Mouse (Mus musculus): ENCODE data around the gene Letmd1.
"Not testable (repeated sequence)": the region's sequence is repeated elsewhere in the genome, so short reads cannot be mapped to it uniquely, and the experiment has no call there.

Gene Letmd1

DNA sequence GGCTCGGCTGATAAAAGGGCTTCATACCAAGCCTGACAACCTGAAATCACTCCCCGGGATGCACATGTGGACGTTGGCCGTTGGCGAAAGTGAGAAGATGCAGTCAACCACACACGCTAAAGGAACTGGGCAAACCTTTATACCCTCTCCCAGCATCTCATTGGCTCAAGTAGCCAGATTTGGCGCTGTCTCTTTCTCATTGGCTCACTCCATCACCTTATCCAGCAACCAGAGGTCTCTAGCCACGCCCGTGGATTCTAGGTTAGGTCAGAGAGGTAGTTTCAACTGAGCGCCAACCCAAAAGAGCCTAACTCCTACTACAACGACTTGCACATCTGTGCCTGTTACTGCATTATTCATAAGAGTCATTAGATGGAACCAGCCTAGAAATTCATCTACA, 16.3 kb upstream of the Letmd1 start:
- no peak for DNase-seq

DNA sequence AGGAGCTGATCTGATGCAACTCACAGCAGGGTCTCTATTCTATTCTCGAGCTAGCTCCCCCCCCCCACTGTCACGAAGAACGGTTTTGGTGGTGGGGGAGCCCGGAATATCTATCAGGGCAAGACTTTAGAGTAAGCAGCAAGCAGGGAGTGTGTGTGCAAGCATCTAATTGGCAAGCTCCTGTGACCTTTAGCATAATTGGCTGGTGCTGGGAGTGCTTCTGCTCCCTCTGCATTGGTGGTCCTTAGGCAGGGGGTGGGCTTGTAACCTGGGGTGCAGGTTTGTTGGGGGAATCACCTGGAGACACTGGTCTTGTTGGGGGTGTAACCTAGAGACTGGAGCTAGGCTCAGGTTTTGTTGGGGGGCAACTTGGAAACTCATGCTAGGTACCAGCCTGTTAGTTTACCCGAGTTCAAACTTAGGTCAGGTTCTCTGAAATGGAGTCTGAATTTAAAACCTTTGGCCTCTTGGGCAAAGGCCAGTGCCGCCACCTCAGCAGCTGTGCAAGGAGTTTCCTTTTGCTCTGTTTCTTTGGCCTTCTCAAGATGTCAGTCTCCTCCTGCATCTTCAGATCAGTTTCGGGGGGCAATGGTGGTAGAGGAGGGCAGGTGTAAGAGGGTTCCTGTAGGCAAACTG, 12.3 kb upstream of the Letmd1 start:
- peak; percentile 71 for DNase-seq

DNA sequence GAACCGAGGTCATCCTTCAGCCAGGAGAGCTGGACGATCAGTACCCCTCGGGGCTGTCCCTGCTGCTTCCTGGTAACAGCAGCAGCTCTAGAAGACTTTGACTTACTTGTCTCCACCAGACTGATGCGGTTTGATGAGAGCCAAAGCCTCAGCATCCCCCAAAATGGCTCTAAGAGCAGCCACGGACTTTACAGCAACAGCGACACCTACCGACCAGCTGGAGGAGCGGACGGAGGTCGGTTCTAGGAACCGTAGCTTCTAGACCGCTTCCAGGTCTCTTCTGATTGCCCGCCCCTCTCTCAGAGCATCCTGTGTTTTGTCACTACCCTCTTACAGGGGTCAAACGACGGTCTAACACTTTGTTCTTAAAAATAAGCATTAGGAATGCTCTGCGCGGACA, 11.5 kb upstream of the Letmd1 start:
- DNase-seq: peak; percentile 87

DNA sequence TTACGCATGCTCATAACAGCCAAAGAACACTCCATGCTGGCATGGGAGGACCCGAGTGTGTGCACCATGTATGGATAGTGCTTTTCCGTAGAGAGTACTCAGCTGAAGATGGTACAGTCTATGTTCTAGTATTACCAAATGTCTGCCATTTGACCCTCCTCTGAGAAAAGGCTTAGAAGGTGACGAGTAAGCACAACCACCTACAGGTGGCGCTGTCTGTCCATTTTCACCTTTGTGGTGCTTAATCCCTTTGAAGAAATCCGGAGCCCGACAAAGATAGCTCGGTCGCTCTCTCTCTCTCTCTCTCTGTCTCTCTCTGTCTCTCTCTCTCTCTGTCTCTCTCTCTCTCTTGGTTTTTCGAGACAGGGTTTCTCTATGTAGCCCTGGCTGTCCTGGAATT, 10.8 kb upstream of the Letmd1 start:
- peak; percentile 83 for DNase-seq

DNA sequence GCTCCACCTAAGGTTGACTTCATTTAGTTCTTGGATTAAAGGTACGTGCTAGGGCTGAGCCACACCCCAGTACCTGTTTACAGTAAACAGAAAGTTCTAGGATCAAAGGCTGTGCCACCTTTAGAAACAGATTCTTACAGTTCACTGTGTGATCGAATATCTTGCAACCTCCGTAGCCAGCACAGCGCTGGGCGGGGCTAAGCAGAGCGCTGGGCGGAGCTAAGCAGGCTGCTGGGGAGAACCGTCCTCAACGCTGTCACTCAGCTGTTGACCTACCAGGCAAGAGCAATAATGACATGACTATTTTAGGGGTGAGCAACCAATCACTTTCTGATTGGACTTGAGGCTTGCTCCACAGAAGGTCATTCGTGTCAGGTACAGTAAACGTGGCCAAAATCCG, 7.9 kb upstream of the Letmd1 start:
- DNase-seq: peak; percentile 50

DNA sequence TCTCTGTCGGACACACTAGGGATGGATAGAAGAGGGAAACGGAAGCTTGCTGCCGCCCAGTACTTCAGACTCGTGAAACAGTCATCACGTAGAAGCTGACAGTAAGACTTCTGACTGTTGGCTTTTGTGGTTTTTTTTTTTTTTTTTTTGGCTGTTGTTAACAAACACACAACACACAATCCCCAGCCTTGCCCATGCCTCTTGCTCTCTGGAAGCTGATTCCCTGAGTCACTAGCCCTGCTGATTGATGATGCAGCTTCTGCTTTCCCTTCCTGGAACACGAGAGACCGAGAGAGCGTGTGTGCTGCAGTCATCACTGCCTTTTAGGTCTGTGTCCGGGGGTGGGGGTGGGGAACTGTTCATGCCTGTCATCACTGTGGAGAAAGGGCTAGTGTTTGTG, 7.2 kb upstream of the Letmd1 start:
- no peak for DNase-seq

DNA sequence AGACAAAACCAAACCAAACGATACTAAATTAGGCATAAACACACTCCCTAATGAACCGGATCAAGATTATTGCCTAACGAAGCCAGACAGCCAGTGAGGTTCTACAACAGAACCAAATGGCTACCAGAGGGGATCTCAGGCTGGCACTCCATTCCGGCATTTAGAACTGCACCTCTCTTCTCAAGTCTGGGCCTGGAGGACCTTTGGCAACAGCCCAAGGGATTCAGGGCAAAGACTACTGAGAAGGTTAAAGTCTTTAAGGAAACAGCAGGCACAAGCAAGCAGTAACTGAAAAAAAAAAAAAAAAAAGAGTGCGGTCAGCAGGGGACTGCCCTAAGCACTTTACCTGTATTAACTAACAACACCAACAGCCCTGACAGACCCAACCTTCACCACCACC, 6.7 kb upstream of the Letmd1 start:
- DNase-seq: peak; percentile 76

DNA sequence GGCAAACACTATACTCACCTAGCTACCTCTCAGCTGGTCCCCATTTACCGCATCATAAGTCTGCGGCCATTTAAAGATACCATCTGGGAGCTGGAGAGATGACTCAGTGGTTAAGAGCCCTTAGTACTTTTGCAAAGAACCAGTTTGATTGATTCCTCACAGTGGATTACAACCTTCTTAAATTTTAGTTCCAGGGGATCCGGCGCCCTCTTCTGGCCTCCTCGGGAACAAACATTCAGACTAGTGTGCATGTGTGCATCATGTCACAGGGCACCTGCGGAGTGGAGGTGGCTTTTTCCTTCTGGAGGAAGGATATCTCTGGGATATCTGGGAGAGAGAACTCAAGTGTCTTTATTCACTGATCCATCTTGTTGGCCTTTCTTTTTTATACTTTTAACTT, 5.1 kb upstream of the Letmd1 start:
- DNase-seq: peak; percentile 85

DNA sequence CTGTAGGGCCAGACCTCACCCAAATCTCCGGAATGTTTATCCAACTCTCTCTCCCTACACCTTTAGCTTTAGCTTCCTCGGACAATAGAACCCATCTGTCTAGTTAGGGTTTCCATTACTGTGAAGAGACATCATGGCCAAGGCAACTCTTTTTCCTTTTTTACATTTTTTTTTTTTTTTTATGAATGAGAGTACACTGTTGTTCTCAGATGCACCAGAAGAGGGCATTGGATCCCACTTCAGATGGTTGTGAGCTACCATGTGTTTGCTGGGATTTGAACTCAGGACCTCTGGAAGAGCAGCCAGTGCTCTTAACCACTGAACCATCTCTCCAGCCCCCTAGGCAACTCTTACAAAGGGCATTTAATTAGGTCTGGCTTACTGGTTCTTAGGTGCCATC, 3.4 kb upstream of the Letmd1 start:
- DNase-seq: no peak

DNA sequence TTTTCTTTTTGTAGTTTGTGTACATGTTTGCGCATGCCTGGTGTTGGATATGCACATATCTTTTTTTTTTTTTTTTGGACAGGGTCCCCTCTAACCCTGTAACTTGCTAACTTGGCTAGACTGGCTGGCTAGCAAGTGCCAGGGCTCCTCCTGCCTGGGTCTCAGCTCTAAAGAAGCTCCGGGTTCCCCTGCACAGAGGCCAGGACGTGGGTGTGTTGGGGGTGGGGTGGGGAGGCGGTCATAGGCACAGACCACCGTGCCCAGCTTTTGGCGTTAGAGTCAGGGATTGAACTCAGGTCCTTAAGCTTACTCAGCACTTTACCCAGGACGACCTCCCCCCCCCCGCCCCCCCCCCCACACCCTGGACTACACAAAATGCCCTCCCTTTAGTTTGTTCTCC, 1.1 kb upstream of the Letmd1 start:
- DNase-seq: no peak

DNA sequence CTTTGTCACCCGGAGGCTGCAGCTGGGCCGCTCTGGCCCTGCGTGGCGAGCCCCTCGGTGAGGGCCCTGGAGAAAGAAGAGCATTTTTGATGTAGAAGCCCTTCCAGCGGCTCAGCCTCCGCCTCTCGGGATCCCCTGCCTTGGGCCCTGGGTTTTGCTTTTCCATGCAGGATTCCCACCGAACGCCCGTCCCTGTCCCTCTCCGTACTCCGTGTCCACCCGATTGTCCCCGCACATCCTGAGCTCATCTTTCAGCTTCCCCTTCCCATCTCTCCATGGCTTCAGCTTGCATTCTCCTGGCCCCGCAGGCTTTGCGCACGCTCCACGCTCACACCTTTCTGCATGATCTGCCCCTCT, 344 bp downstream of the Letmd1 start:
- DNase-seq: no peak

DNA sequence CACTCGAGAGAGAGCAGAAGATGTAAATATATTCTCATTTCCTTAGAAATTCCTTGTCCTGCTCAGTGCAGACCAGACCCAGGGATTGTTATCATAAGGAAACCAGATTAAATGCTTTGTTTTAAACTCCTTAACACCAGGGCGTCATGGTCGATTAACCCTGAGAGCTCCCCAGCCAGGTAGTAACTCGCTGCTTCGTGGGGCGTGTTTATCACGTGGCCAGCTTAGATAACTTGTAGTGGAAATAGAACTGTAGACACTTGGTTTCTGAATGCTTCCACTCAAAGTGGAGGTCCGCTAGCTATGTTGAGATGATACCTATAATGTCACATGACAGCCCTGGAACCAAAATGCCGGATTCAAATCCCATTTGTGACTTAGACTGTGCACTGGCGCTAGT, 1.2 kb downstream of the Letmd1 start:
- DNase-seq: no peak

DNA sequence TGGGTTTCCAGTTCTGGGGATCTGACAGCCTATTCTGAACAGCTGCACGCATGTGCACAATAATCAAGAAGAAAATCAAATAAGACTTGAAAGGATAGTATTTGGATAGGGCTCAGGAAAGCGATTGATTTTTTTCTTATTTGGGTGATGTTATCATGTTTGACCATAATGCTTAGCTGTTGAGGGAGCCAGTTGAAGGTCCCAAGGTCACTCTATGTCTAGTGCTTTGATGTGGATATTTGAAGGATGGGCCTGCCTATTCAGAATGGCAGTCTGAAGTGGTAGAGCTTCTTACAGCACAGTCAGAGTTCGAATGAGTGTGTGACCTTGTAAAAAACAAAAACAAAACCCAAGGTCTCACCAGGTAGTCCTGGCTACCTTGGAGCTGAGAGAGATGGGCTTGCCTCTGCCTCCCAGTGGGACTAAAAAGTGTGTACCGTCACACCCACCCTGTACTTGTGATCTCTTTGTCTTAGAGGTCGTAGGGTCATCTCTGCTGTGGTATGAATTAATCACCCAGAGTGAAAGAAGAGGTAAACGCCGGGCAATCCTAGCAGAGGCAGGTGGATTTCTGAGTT, 5.2 kb downstream of the Letmd1 start:
- DNase-seq: no peak

DNA sequence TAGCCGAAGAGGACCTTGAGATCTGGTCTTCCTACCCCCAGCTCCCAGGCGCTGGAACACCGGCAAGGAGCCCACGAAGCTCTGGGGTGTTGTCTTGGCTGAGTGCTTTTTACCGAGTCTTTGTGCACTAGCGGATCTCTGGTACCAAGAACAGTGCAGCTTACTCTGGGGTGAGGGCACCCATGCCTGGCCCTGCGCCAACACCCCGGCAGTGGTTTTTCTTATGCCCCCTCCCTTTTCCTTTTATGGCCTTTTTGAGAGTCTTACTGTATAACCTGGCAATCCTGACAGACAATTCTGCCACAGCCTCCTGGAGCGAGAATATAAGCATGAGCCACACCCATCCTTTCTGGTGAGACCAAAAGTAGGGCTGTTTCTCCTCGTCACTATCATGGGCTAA, 9.5 kb downstream of the Letmd1 start:
- DNase-seq: no peak

DNA sequence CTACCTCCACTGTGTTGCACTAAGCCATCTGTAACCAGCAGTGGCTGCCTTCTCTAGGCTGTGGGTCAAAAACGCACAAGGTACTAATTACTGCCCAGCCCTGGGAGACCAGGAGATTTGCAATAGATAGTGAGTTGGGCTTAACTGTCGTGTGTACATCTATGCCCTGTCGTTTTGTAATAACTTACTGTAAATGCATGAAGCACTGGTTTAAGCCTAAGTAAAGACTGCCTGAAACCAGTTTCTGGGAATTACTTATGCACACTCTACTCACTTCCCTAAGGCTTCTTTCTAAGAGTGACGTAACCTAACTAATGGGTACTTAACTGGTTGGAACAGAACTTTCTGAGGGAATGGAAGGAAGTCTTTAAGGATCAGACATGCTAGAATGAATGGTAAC, 10.1 kb downstream of the Letmd1 start:
- no peak for DNase-seq

DNA sequence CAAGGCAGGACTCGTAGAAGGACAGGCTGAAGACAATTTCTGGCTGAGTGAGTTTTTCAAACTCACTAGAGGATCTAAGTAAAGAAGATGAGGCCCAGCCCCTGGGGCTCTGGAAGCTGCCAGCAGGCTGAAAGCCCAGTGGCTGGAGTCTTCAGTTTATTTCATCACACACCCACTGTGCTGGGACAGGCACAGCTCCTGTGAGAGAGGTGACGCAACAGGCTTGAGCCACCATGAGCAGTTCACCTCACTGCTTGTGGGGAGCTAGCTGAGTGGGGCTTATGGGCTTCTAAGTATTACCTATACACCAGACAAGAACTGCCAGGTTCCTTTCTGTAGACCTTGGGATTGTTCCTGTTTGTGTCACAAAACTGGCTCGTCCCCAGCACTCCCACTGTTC, 16.8 kb downstream of the Letmd1 start:
- DNase-seq: no peak

DNA sequence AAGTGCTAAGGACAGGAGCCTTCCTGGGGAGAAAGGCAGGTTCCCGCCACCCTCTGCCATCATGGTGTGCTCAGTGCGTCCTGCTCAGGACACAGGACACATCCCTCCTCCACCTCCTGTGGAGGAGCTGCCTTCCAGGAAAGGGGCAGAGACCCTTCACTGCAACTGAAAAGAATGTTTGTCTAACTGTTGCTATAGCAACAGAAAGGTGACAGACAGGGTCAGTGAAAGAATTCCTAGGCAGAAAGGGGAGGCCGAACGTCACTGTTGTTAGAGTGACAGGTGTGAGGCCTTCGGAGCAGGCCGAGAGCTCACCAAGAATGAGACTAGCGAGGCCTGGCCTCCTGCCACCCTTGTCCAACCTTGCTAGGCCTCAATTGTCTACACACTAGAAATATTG, 17.6 kb downstream of the Letmd1 start:
- DNase-seq: no peak

DNA sequence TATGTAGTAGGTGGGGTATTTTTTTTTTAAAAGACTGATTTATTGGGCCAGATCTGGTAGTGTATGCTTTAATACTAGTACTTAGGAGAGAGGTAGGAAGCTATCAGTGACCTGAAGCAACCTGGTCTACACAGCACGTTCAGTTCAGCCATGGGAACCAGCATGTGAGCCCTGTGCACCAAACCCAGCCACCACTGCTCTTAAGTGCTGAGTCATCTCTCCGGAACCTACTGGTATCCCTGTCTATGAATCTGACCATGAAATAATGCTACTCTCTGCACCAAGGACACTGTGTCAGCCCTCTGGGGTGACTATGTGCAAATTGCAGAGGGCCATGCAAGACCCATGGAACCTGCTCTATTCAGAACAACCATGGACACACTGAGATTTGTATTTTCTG, 18.2 kb downstream of the Letmd1 start:
- DNase-seq: no peak

DNA sequence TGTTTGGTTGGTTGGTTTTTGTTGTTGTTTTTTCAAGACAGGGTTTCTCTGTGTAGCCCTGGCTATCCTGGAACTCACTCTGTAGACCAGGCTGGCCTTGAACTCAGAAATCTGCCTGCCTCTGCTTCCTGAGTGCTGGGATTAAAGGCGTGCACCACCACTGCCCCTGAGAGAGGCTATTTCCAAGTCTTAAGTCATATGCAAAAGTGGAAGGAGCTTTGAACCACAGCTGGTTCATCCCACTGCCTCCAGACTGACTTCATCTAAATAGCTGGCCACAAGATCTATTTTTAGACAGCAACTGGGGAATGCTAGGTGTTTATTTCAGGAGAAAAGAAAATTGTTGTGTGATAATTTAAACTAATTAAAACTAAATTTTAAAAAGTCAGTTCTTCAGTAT, 19.5 kb downstream of the Letmd1 start:
- not testable (repeated sequence) for DNase-seq

DNA sequence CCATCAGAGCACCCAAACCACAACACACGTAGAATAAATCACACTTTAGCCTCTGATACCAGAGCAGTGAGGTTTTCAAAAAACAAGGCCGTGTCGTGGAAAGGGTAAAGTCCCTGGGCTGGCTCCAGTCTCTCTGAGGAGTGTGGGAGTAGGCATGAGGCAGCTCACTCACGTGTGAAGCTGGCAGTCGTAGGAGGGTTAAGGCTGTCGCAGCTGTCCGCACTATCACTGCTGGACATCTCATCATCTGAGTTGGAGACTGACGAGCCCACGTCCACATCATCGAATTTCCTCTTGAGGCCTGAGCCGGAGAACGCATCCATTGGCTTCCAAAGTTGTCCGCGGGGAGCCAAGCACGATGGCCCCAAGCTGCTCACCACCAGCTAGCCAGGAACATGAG, 20.4 kb downstream of the Letmd1 start:
- no peak for DNase-seq

DNA sequence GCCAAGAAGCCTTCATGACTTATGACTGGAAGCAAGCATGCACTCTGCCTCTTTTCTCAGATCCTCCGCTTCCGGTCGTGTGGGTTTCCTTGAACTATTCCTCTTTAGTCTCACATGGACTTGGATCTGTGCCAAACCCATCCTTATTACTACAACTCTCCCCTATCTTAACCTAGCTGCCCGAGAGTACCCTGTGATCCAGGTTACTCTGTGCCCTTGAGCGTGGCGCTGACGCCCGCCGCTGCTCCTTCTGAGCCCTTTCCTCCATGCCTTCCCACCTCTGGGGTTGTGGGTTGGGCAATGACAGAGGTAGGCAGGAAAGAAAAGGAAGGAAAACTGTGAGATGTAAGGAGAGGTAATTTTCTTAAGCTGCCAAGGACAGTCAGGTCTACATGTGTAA, 23.1 kb downstream of the Letmd1 start:
- DNase-seq: no peak

DNA sequence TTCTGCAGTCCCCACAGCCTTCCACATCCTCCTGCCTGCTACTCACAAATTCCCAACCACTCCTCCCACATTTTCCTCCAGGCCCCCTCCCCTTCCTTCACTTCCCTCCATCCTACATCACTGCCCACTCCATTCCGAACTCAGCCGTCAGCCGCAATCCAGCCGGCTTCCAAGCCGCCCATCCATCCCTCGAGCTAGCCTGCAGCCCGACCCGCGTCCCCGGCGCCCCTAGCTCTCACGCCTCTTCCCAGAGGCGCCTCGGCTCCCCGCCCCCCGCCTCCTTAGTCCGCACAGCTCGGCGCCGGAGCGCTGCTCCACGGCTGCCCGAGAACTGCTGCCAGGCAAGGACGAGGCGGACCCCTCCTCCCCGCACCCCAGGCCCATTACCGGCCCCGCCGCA, 25.8 kb downstream of the Letmd1 start:
- peak; percentile 73 for DNase-seq

DNA sequence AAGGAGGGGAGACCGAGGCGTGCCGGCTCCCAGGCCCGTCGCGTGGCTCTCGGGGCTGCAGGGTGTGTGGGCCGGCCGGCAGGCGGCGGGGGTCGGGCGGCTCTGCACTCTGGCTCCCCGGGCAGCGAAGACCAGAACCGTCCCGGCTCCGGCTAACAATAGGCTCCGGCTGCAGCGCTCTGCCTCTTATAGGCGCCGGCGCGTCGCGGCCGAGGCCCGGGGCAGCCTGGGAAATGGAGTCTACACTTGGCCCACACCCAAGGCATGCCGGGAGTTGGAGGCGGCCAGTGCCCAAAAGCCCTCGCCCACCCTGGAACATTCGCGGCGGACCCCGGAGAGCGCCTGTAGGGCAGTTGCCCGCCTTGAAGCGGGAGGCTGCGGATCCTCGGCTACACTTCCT, 26.3 kb downstream of the Letmd1 start, which contains the start of gene Csrnp2:
Csrnp2 (minus strand) TSS at position 387 of the 400 bp plus-strand sequence.
- DNase-seq: peak; percentile 97

DNA sequence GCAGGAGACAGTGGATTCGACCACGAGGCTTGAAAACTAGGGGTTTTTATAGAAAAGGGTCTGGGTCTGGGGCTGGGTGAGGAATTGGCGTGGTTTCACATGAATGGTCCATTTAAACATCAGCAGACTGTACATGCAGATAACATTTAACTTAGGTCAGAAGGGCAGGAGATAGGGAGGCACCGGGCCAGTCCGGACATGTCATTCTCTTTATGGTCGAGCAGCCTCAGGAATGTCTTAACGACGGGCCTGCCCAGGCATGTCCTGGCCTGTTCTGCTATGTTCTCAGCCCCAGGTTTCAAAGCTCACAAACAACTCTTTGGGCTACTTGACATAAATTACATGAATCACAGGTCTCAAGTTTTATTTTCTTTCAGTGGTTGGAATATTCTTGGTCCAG, 30.7 kb downstream of the Letmd1 start:
- not testable (repeated sequence) for DNase-seq

DNA sequence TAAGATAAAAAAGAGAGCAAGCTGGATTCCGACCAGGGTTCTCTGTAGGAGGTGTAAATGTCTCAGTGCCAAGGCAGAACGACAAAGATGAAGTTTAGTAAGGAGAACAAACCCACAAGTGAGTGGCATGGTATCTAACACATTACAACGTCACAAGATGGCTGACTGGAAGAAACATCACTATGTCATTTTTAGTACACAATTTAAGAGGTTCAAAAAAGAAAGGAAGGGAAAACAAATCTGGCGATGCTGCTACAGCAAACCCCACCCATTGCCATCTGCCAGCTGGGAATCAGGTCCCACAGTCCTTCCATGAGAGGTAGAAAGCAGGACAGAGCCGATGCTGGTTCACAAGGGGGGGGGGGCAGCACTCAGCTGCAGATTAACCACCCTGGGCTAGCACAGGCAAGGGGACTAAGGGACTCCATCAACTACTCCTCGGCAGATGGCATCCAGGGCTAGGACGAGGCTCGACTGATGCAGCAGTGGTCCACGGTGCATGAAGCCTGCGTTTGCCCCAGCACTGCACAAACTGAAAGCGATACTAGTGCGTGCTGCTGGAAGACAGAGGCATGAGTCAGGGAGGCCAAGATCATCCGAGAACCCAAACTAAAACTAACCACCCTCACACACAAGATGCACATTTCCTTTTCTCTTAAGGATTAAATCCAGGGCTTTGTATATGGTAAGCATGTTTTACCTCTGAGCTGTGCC, 39.8 kb downstream of the Letmd1 start:
- no peak for DNase-seq
